Mouse (Mus musculus) gastrocnemius, adult 2 months (tissue): ENCODE measurements around the gene Coq9. TPM values are rescaled to one million over a fixed set of nuclear protein-coding genes. Genes with fewer than 3 reads are reported as not detected.
A peak's percentile ranks its signal among the peaks of the same experiment; 100 is the strongest.
"Not testable (repeated sequence)": the region's sequence is repeated elsewhere in the genome, so short reads cannot be mapped to it uniquely, and the experiment has no call there.

Experiments
- DNase-seq: peaks from one replicate; pipeline ENCODE4 v3.0.0; 2022
- H3K27ac ChIP-seq: fragments of 200-600 bp; 2 replicates; pipeline ENCODE4 v1.8.1; 2022; ENCODE audit warnings: mild to moderate bottlenecking
- H3K4me3 ChIP-seq: fragments of 200-600 bp; 2 replicates; pipeline ENCODE4 v1.8.1; 2022; ENCODE audit warnings: mild to moderate bottlenecking, moderate library complexity
- CTCF ChIP-seq: fragments of 200-600 bp; IDR thresholded peaks from 2 replicates; pipeline ENCODE4 v1.8.1; 2022; ENCODE audit warnings: antibody characterized with exemption, mild to moderate bottlenecking, moderate library complexity
- intact Hi-C: fragments of 180-260 bp; cut with DNase I; formaldehyde crosslinking; loops from one replicate; pipeline ENCODE4 v1.15.1; 2025
- total RNA-seq, 2 experiments: library from RNA; stranded (reverse); gene quantifications; 2 replicates each; pipeline ENCODE4 v1.2.3; 2021

The Coq9 gene
- total RNA-seq, 2 experiments from 2014 or later: 359 to 480 TPM

GRCm38 (mm10) chr8:94826210-94826609, 11.9 kb upstream of the Coq9 start:
- Histone ChIP-seq H3K4me3 (no peak overlapping the region), H3K27ac (no peak overlapping the region)
- no peak for TF ChIP-seq CTCF
- intact Hi-C loops: no loop called here
- DNase-seq: no peak

DNA sequence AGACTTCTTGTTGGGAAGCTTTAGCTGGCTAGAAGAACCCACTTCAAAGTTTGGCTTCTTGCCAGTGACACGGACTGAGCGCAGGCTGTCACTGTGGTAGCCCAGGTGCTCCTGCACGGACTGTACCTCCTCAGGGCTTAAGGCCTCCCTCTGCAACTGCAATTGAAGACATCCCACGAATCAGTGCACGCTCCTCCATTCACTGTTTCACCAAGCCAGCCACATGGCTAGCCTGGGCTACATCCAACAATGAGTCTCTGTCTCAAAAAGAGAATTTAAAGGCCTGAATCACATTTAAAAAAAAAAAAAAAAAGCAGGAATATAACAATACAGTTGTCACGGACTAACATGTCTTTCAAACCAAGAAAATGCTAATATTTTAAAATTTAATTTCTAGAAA, 9.8 kb upstream of the Coq9 start:
- DNase-seq: no peak
- H3K4me3 ChIP-seq: no peak overlapping the region
- intact Hi-C loops: no loop called here
- no peak overlapping the region for H3K27ac ChIP-seq
- TF ChIP-seq CTCF: no peak

- H3K27ac ChIP-seq, H3K4me3 ChIP-seq, intact Hi-C loops, DNase-seq: not testable (repeated sequence)
These were observed 4.2 kb upstream of the Coq9 start for GRCm38 (mm10) chr8:94833901-94834405.

GRCm38 (mm10) chr8:94835751-94836150, 2.4 kb upstream of the Coq9 start:
- H3K4me3 ChIP-seq, intact Hi-C loops, DNase-seq: not testable (repeated sequence)
- H3K27ac ChIP-seq: peak overlapping the region; percentile 100; the same call in 1 of the 2 replicates

DNA sequence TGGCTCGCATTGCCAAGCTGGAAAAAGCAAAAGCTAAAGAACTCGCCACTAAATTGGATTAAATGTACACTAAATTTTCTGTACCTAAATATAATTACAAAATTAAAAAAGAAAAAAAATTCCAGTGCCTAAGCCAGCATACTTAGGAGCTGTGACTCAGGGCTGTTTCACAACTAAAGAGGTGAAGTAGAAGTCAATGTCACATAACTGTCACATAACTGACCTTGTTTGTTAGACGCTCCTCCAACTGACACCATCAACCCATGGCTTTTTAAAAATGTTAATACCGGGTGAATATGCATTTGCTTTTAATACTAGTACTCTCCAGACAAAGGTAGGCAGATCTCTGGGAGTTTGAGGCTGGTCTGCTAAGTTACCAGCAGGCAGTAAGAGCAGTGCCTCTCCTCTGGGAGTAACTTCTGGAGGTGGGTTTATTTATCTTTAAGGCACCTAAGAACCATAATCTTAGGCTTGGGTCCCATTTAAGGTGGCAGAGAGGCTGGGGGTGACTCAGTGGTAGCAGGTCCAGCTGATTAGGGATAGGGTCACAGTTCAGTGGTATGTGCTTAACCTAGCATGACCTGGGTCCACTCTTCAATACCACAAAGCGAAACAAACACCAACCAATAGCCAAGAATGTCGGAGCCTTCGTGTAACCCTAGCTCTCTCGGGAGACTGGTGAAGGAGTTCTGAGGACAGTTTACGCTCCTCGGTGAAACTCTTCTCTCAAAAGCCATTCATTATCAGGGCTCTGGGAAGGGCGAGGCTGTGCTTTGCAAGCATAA, 1.5 kb upstream of the Coq9 start:
- Histone ChIP-seq H3K4me3 (peak overlapping the region; percentile 80), H3K27ac (peak overlapping the region; percentile 100)
- intact Hi-C loops: no loop called here
- TF ChIP-seq CTCF: no peak
- no peak for DNase-seq

GRCm38 (mm10) chr8:94838600-94838999, 479 bp downstream of the Coq9 start:
- TF ChIP-seq CTCF: no peak
- intact Hi-C loops: no loop called here
- peak; percentile 94 for DNase-seq
- peak overlapping the region; percentile 100 for H3K27ac ChIP-seq
- peak overlapping the region; percentile 80 for H3K4me3 ChIP-seq

DNA sequence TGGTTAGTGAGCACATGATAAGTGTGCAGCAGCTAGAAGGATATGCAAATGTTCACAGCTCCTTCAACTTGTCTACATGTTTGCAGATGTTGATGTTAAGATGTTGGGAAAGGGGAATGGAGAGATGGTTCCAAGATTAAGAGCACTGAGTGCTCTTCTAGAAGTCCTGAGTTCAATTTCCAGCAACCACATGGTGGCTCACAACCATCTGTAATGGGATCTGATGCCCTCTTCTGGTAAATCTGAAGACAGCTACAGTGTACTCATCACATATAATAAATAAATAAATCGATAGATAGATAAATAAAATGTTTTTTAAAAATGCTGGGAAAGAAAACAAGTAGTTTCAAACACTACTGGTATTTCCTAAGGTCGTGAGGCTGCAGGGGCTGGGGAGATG, 3.1 kb downstream of the Coq9 start:
- peak; percentile 23; the same call in 1 of the 2 replicates for TF ChIP-seq CTCF
- DNase-seq: no peak
- intact Hi-C loops: no loop called here
- Histone ChIP-seq H3K4me3 (no peak overlapping the region), H3K27ac (no peak overlapping the region)

GRCm38 (mm10) chr8:94850049-94850448, 11.9 kb downstream of the Coq9 start:
- DNase-seq: peak; percentile 58
- intact Hi-C loops: no loop called here

DNA sequence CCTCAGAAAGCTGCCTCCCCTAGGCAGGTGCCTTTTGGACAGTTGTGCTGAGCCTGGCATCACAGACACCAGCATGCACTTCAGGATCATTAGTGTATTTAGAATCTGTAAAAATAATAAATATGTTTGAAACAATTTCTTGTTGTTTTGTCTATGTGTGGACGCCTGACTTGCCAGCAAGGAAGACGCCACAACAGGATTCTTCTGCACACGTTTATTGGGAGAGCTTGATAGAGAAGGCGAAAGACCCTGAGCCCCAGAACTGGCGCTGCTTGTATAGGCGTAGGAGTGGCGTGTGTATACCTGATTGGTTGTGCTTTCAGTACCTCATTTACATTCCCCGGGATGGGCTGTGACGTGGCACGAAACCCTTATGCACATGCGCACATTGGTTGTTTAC, 16.6 kb downstream of the Coq9 start:
- DNase-seq, H3K4me3 ChIP-seq, intact Hi-C loops, H3K27ac ChIP-seq: not testable (repeated sequence)

More at GRCm38 (mm10) chr8:94850049-94850448, 11.9 kb downstream of the Coq9 start:
- no peak for TF ChIP-seq CTCF
- H3K4me3 ChIP-seq: no peak overlapping the region
- H3K27ac ChIP-seq: peak overlapping the region; percentile 32

DNA sequence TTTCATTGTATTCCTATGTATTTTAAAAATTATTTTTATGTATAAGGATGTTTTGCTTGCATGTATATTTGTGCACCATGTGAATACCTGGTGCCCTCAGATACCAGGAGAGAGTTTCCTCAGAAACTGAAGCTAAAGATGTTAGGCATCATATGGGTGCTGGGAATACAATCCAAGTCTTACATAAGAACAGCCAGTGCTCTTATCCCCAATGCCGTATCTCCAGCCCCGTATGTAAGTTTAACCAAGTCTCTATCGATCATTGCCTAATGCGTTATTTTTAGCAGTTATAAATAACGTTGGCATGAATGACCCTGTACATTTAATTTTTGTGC, 18.9 kb downstream of the Coq9 start:
- DNase-seq: no peak
- no peak for TF ChIP-seq CTCF
- intact Hi-C loops: no loop called here
- Histone ChIP-seq H3K27ac (peak overlapping the region; percentile 93), H3K4me3 (peak overlapping the region; percentile 100)

DNA sequence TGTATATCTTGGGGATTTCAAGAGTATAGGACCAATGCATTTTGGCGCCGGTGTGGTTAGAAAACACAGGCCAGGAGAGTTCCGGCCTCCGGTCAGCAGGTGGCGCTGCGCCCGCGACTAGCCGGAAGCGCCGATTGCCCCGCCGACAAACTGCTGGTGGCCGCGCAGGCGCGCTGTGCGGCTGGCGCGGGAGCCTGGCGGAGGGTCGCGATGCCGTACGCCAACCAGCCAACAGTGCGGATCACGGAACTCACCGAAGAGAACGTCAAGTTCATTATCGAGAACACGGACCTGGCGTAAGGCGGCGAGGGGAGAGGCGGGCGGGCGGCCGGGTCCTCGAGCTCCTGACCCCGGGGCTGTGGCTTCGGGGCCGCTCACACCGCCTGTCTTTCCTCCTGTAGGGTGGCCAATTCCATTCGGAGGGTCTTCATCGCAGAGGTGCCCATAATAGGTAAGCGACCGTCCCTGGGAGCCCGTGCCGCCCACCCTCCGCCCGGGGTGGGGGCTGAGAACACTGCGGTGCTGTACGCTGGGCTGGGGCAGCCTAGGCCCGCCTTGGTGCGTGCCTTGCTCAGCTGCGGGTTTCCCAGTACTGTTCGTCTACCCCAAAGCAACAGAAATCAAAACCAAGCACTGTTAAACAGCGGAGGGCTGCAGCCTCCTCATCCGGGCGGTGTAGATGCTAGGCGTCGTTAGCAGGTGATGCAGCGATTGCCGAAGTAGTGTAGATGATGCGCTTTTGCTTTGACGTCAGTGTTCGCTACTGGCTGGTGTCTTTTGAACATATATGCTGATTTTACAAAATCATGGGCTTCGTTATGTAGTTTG, 19.4 kb downstream of the Coq9 start, which contains the start of gene Polr2c:
Gene Polr2c (plus strand): TSS at position 105 of the 828 bp plus-strand sequence.
- Histone ChIP-seq H3K27ac (peak within 1 kb of the TSS; percentile 93), H3K4me3 (peak within 1 kb of the TSS; percentile 100)
- TF ChIP-seq CTCF: no peak; the same call in 1 of the 2 replicates
- peak; percentile 93 for DNase-seq
- intact Hi-C loops: no loop called here

DNA sequence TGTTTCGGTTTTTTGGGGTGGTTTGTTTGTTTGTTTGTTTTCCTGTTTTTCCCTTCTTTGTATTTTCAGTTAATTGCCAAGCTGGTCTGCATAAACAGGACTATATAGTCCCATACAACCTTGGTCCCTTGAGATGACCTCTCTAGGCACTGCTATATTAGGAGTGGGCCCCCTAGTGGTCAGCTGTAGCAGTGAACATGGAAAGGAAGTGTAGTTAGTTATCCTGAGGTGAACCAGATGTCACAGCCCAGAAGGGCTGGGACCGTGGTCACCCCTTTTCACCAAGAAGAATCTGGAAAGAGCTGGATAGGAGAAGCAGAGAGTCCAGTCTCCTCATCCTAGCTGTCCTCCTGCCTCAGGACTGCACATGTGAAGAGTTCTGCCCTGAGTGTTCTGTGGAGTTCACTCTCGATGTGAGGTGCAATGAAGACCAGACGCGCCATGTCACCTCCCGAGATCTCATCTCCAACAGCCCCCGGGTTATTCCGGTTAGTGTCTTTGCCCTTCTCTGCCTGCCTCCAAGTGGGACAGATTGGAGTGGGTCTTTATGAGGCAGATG, 23.3 kb downstream of the Coq9 start:
- intact Hi-C loops: no loop called here
- Histone ChIP-seq H3K27ac (no peak overlapping the region), H3K4me3 (no peak overlapping the region)
- DNase-seq: peak; percentile 75
- TF ChIP-seq CTCF: peak; percentile 91; the same call in 1 of the 2 replicates
